Mouse (Mus musculus) stomach, adult 2 months (tissue): ENCODE data around the gene Afap1. TPM values are rescaled to one million over a fixed set of nuclear protein-coding genes. Genes with fewer than 3 reads are reported as not detected.

Experiments
- polyA plus RNA-seq: library from polyadenylated mRNA; depleted of rRNA; stranded (reverse); fragments of >200 nt; gene quantifications from 2 replicates; pipeline ENCODE4 v1.2.3, GENCODE M21; 2012; rRNA removed

Afap1 gene
- 4.6 and 5.7 TPM in 2 replicates for polyA plus RNA-seq

DNA sequence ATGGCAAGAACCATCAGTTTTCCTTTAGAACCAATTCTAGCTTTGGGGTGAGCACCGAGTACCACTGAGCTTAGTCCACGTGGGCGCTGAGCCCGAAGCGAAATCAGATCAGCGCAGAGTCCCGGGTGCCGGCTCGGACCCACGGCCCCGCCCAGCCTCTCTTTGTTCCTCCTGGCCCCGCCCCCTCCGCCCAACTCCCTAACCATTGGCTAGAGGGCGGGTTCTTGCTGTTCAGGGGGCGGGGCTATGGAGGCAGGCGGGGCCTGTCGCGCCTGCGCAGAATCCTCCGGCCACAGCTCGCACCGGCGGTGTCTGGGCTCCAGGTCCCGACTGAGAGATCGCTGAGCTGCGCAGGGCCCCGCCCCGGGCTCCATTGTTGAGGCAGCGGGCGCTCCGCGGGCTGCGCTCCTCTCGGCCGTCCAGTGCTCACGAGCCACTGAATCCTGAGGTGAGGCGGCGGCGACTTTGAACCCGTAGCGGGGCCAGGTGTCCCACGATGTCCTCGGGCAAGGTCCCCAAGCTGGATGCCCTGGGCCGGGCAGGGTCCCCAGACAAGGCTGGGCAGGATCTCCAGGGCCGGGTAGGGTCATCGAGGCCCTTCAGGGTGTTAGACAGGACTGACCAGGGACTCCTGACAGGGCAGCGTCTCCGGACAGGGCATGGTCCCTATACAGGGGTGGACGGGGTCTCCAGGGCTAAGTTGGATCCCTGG is at the start of gene Afap1:
TSS of gene Afap1 (plus strand) at position 227 of the 712 bp plus-strand sequence.

Other genes with a start within 250 kb of the Afap1 start
- gene Htra3, start 213.5 kb upstream of the Afap1 start, polyA plus RNA-seq: 51.9 and 80.2 TPM in 2 replicates
- gene Sh3tc1, start 153.3 kb upstream of the Afap1 start, polyA plus RNA-seq: 3.9 and 5.3 TPM in 2 replicates
- 4.3 and 5.8 TPM in 2 replicates for gene Ablim2, start 135.4 kb upstream of the Afap1 start, polyA plus RNA-seq